Mouse (Mus musculus): ENCODE measurements around the gene Dicer1.

DNA sequence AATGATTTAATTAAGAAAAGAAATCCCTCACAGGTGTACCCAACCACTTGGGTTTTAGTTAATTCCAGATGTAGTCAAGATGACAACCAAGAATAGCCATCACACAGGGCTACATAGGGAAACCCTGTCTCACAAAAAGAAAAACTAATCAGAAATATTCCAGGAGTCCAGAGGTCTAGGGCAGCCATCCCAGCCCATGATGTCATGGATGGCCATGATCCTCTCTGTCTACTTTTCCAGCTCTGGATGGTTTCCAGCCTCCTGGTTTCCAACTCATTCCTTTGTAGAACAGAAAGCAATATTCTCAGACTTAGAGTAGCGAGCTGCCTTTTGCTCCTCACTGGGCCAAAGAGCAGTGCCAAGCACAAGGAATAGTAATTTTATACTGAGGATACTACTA, 110.8 kb downstream of the Dicer1 start:
- no peak for TF ChIP-seq POLR2A (IDR thresholded peaks at IDR 0.05; ENCODE audit: low read depth, low read length)
- no peak for TF ChIP-seq CTCF (IDR thresholded peaks at IDR 0.05; ENCODE audit: extremely low read depth, insufficient read depth, insufficient read length, insufficient replicate concordance)
